Mouse (Mus musculus) kidney, embryonic 14.5 days (tissue): ENCODE data around the gene Prkcb. TPM values are rescaled to one million over a fixed set of nuclear protein-coding genes. Genes with fewer than 3 reads are reported as not detected.

ENCODE experiments used
- ATAC-seq: fragments of 200-750 bp; cut with Nextera tagmentation; 2 replicates; pipeline ENCODE4 v1.8.0; 2017; ENCODE audit warnings: moderate number of reproducible peaks, mild to moderate bottlenecking, moderate TSS enrichment, moderate library complexity; ENCODE audit not compliant: low FRiP score, low TSS enrichment
- H3K27ac ChIP-seq: fragments of 300-500 bp; sonication (generic); 2 replicates; pipeline ENCODE4 v1.5.1; 2014; ENCODE audit warnings: low read depth, mild to moderate bottlenecking, low read length, moderate library complexity, mixed read lengths
- H3K27me3 ChIP-seq: fragments of 300-500 bp; sonication (generic); 2 replicates; pipeline ENCODE4 v1.6.1; 2014; ENCODE audit warnings: mild to moderate bottlenecking, low read length; ENCODE audit not compliant: control insufficient read depth, insufficient read depth
- H3K36me3 ChIP-seq: fragments of 300-500 bp; sonication (generic); 2 replicates; pipeline ENCODE4 v1.6.1; 2014; ENCODE audit warnings: low read length, mixed read lengths; ENCODE audit not compliant: control insufficient read depth, insufficient read depth
- H3K4me1 ChIP-seq: fragments of 300-500 bp; sonication (generic); 2 replicates; pipeline ENCODE4 v1.6.1; 2014; ENCODE audit warnings: low read length, mixed read lengths; ENCODE audit not compliant: control insufficient read depth, insufficient read depth
- H3K4me2 ChIP-seq: fragments of 300-500 bp; sonication (generic); replicated peaks from 2 replicates; pipeline ENCODE4 v1.6.1; 2014; ENCODE audit warnings: low read depth, mild to moderate bottlenecking, low read length
- H3K4me3 ChIP-seq: fragments of 300-500 bp; sonication (generic); 2 replicates; pipeline ENCODE4 v1.5.1; 2014; ENCODE audit warnings: mild to moderate bottlenecking, low read length
- H3K9ac ChIP-seq: fragments of 300-500 bp; sonication (generic); 2 replicates; pipeline ENCODE4 v1.6.1; 2014; ENCODE audit warnings: low read depth, mild to moderate bottlenecking, low read length, moderate library complexity
- H3K9me3 ChIP-seq: fragments of 300-500 bp; sonication (generic); 2 replicates; pipeline ENCODE4 v1.6.1; 2016; ENCODE audit warnings: low read length; ENCODE audit not compliant: control insufficient read depth
- WGBS: fragments of 180-500 bp; shearing (Covaris S2); extraction: QIAGEN DNeasy Blood & Tissue Kit; methylation state at CpG from one replicate; pipeline ENCODE4 v1.1.7; 2014; 5-methylcytosine and 5-hydroxymethylcytosine counted together
- polyA plus RNA-seq: library from polyadenylated mRNA; unstranded; fragments of >200 nt; fragmentation: Nextera tagmentation; extraction: Ambion mirVana; gene quantifications from 2 replicates; pipeline ENCODE4 v1.2.1, GENCODE M21; 2014

Gene Prkcb
- polyA plus RNA-seq, 1 experiment from 2014 or later: 4.1 TPM

DNA sequence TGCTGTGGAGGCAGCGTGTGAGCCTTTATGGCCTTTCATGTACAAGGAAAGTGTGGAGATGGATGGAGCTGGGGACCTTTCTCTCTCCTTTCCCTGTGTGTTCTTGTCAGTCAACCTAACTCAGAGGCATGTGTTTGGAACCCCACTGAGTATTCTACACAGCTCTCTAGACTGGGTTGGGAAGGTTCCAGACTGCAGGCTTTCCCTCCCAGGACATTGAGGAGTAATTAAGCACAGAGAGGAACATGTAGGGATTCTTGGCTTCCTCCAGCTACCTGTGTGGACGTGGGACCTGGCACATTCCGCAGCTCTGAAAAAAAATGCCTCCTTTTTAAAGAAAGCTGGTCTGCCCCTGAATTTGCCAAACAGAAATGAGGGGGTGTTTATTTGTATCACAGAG lies 130.0 kb downstream of the Prkcb start:
- Histone ChIP-seq H3K36me3 (no peaks in the 10 kb centered on the region), H3K27me3 (no peaks in the 10 kb centered on the region), H3K4me1 (no peaks in the 10 kb centered on the region), H3K9ac (no peak overlapping the region), H3K9me3 (no peaks in the 10 kb centered on the region), H3K27ac (no peak overlapping the region), H3K4me3 (no peak overlapping the region), H3K4me2 (no peak overlapping the region)
- ATAC-seq: no peak
- 74% methylated on average over 3 of the region's 3 CpGs for WGBS

DNA sequence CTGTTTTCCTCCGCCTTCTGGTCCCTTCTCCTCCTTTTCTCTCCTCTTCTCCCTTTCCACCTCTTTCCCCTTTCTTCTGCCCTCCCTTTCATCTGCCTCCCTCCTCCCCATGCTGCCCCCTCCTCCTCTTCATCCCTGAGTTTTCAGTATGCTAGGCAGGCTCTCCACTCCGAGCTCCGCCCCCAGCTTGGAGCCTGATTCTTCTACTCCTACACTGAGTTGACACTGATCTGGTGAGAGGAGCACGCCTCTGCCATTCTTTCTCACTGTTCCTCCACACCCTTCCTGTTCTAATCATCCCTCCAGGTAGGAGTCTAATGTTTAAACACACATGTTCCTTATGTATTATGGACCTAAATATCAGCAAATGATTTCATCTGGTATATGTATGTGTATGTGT lies 135.3 kb downstream of the Prkcb start:
- Histone ChIP-seq H3K27ac (no peak overlapping the region), H3K9ac (no peak overlapping the region), H3K36me3 (no peaks in the 10 kb centered on the region), H3K4me1 (no peaks in the 10 kb centered on the region), H3K27me3 (no peaks in the 10 kb centered on the region), H3K4me3 (no peak overlapping the region), H3K4me2 (no peak overlapping the region), H3K9me3 (no peaks in the 10 kb centered on the region)
- WGBS: 53% methylated on average over 4 of the region's 4 CpGs
- ATAC-seq: no peak

DNA sequence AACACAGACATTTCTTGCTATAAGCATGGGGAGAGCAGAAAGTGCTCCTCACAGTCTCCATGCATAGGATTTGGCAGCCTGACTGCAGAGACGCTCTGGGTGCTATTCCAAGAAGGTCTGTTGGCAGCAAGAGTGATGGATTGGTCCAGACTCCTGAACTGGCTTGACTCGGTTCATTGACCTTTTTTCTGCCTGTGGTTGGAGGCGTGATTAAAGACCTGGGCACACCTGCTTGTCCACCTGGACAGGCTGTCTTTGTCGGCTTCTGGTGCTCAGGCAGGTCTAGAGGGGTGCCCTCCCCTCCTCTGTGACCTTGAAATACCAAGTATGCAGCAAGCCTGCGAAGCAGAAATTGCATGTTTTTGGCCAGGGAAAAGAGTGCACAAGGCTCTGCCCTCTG lies 140.6 kb downstream of the Prkcb start:
- Histone ChIP-seq H3K4me2 (no peak overlapping the region), H3K4me1 (no peaks in the 10 kb centered on the region), H3K36me3 (no peaks in the 10 kb centered on the region), H3K27ac (no peak overlapping the region), H3K9me3 (no peaks in the 10 kb centered on the region), H3K9ac (no peak overlapping the region), H3K27me3 (no peaks in the 10 kb centered on the region), H3K4me3 (no peak overlapping the region)
- no peak for ATAC-seq
- WGBS: 42% methylated on average over 5 of the region's 5 CpGs

DNA sequence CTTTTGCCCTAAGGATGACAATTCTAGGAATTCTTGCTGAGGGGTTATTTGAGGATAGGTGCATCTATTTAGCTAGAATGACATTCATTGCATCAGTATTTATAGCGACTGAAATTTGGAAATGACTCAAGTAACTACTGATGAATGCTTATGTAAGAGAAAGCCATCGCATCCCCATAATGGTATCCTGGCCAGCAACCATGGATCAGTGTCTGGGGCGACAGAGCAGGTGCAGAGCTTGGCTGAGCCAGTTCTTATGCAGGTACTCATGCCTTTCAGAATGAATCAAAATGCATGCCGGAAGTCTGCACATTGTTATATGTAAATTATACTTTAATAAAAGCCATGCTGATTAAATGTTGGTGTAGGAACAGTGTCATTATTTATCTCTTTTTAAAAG lies 143.8 kb downstream of the Prkcb start:
- Histone ChIP-seq H3K4me3 (no peak overlapping the region), H3K4me2 (no peak overlapping the region), H3K27ac (no peak overlapping the region), H3K9ac (no peak overlapping the region), H3K27me3 (no peaks in the 10 kb centered on the region), H3K36me3 (no peaks in the 10 kb centered on the region), H3K4me1 (no peaks in the 10 kb centered on the region), H3K9me3 (no peaks in the 10 kb centered on the region)
- no peak for ATAC-seq
- 84% methylated on average over 4 of the region's 4 CpGs for WGBS

DNA sequence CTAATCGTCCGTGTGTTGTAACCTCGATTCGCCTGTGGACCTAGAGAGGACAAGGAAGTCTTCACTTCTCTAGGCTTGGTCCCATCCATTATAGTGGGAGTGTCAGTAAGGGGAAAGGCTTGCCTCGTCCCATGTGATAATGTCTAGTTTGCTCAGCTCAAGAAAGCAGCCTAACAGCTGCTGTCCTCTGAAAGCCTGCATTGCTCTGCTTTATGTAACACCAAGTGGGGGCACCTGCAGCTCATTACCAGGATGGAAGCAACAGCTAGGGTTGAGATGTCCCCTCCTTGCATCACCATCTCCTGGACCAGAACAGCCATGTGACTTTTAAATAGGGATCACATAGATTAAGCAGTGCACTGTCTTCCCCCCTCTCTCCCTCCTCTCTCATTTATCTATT lies 144.8 kb downstream of the Prkcb start:
- Histone ChIP-seq H3K27ac (no peak overlapping the region), H3K9ac (no peak overlapping the region), H3K9me3 (no peaks in the 10 kb centered on the region), H3K27me3 (no peaks in the 10 kb centered on the region), H3K4me1 (no peaks in the 10 kb centered on the region), H3K36me3 (no peaks in the 10 kb centered on the region), H3K4me2 (no peak overlapping the region), H3K4me3 (no peak overlapping the region)
- ATAC-seq: no peak
- WGBS: 85% methylated on average over 5 of the region's 5 CpGs

DNA sequence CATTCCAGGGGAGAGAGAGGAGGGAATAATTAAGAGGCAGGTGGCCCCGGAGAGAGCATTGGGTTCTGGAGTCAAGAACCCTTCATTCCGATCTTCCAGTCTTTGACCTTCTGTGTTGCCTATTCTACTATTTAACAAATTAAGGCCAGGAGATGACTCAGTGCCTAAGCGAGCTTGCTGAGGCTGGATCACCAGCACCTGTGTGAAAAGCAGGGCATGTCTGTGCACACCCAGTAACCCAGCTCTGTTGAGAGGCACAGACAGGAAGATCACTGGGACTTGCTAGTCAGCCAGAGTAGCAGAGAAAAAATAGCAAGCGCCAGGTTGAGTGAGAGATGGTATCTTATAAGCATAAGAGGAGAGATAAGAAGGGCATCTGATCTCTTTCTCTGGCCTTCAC lies 146.4 kb downstream of the Prkcb start:
- Histone ChIP-seq H3K9ac (no peak overlapping the region), H3K9me3 (no peaks in the 10 kb centered on the region), H3K36me3 (no peaks in the 10 kb centered on the region), H3K4me2 (no peak overlapping the region), H3K27me3 (no peaks in the 10 kb centered on the region), H3K27ac (no peak overlapping the region), H3K4me1 (no peaks in the 10 kb centered on the region), H3K4me3 (no peak overlapping the region)
- ATAC-seq: no peak
- 75% methylated on average over 4 of the region's 4 CpGs for WGBS

DNA sequence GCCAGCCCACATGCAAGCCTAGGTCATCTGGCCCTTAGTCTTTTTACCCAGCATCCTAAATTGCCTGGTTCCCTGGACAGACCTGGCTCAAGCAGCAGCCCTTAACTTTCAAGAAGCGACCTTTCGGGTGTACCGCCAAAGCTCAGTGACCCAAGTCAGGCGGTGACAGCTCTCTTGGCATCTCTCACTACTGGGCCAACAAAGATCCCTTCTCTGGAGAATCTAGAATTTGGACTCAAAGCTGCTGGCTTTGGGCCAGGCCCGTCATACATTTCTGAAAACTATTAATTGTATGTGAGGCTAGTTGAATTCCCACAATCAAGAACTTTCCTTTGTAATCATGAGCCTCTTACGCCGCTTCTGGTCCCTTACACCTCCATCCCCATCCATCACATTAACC lies 147.0 kb downstream of the Prkcb start:
- H3K27ac ChIP-seq: no peak overlapping the region
- H3K27me3 ChIP-seq: no peaks in the 10 kb centered on the region
- no peak overlapping the region for H3K9ac ChIP-seq
- WGBS: 92% methylated on average over 7 of the region's 7 CpGs
- no peak for ATAC-seq
- H3K4me3 ChIP-seq: no peak overlapping the region
- H3K4me1 ChIP-seq: no peaks in the 10 kb centered on the region
- no peaks in the 10 kb centered on the region for H3K36me3 ChIP-seq
- no peaks in the 10 kb centered on the region for H3K9me3 ChIP-seq
- H3K4me2 ChIP-seq: no peak overlapping the region

DNA sequence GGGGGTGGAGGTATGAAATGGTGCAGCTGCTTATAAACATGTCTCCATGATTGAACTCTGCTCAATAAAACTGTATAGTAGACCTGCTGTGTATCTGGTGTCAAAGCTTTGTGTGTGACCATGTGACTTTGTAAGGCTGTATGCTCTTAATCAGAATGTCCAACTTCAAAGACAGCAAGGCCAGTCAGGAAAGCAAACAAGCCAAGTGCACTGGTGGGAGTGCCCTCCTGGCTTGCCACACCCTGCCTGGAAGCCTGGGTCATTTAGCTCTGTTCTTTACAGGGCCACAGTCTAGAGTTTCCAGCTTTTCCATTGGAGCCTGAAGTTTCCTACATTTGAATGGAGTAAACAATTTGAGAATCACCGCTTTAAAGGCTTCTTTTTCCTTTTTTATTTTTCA lies 148.8 kb downstream of the Prkcb start:
- Histone ChIP-seq H3K9me3 (no peaks in the 10 kb centered on the region), H3K4me1 (no peaks in the 10 kb centered on the region)

DNA sequence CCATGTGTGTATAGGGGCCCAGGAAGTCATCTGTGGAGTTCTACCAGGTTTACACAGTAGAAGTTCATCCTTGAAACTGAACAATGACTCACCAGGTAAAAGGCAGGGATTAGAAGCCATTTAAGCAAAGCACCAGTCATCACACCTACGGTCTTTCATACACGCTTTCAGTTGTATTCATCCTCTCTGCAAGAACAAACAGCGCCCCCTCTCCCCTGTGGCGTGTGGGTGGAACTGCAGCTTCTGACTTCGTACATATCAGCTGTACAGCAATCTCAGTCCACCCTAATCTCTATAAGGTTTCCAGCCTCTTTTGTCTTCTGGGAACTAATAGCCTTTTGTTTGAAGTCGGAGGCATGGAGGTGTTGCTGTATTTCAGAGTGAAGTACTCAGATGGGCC lies 156.5 kb downstream of the Prkcb start:
- WGBS: 72% methylated on average over 6 of the region's 6 CpGs
- no peaks in the 10 kb centered on the region for H3K27me3 ChIP-seq
- no peak overlapping the region for H3K4me3 ChIP-seq
- no peak for ATAC-seq
- no peaks in the 10 kb centered on the region for H3K36me3 ChIP-seq
- no peak overlapping the region for H3K4me2 ChIP-seq
- no peak overlapping the region for H3K27ac ChIP-seq
- H3K9ac ChIP-seq: no peak overlapping the region
- H3K9me3 ChIP-seq: no peaks in the 10 kb centered on the region
- no peaks in the 10 kb centered on the region for H3K4me1 ChIP-seq

More for the DNA sequence above, 148.8 kb downstream of the Prkcb start:
- no peaks in the 10 kb centered on the region for H3K36me3 ChIP-seq
- WGBS: 73% methylated on average over 1 of the region's 1 CpGs
- H3K4me3 ChIP-seq: no peak overlapping the region
- H3K27me3 ChIP-seq: no peaks in the 10 kb centered on the region
- no peak overlapping the region for H3K4me2 ChIP-seq
- H3K9ac ChIP-seq: no peak overlapping the region
- H3K27ac ChIP-seq: no peak overlapping the region
- no peak for ATAC-seq

DNA sequence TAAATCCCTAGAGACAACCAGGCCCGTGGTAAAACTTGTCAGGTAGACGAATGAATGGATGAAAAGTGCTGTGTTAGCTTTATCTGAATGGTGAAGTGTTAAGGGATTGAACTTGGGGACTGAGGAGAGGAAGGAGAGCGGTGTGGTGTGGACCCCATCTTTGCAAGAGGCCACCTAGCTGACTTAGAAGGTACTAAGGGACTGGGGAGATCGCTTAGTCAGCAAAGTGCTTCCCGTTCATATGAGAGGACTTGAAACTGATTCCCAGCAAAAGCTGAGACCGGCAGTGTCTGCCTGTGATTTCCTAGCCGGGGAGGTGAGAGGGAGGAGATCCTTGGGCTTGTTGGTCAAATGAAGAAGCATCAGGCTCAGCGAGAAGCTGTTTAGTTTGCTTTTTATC lies 164.1 kb downstream of the Prkcb start:
- Histone ChIP-seq H3K27me3 (no peaks in the 10 kb centered on the region), H3K4me1 (no peaks in the 10 kb centered on the region), H3K4me3 (no peak overlapping the region), H3K9me3 (no peaks in the 10 kb centered on the region), H3K4me2 (no peak overlapping the region), H3K9ac (no peak overlapping the region), H3K27ac (no peak overlapping the region), H3K36me3 (no peaks in the 10 kb centered on the region)
- no peak for ATAC-seq
- 74% methylated on average over 8 of the region's 8 CpGs for WGBS
